Mouse (Mus musculus) kidney, postnatal 25 days (tissue): Measurements from ENCODE around the gene Ankib1.
A peak's percentile ranks its signal among the peaks of the same experiment; 100 is the strongest.
"Not testable (repeated sequence)": the region's sequence is repeated elsewhere in the genome, so short reads cannot be mapped to it uniquely, and the experiment has no call there.

Experiments used
- DNase-seq, 2 experiments: peaks; one replicate each; pipeline ENCODE4 v3.0.0; 2021; ENCODE audit warnings: mixed read lengths in 2 of 2

The Ankib1 gene

GRCm38 (mm10) chr5:3802433-3803291 is at the start of gene Ankib1, which contains the start of gene Krit1:
Gene Ankib1 (minus strand): TSS chr5:3802925.
Gene Krit1 (plus strand): TSS chr5:3803184.
- DNase-seq = peak; percentile 92 to 95

DNA sequence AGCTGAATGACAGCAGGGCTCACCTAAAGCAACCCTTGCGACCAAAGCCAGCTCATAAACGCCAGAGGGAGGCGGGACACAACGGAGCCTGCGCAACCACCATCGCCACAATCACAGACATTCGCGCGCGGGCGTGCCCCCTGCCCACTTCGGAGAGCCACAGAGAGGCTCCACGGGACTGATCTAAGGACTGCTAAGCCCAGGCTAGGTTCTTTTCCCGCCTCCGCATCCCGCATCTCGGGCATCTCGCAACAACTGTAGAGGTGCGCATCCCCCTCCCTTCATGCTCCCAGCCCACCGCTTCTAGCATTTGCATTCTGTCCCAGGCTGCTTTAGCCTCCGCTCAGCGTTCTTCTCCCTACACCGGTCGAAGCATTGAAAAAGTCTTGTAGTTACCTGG is 42.3 kb upstream of the Ankib1 start, which contains the start of gene Lrrd1:
Gene Lrrd1 (plus strand): TSS at position 148 of the 400 bp plus-strand sequence.
- DNase-seq = no peak

GRCm38 (mm10) chr5:3834107-3834506 is 31.4 kb upstream of the Ankib1 start:
- no peak for DNase-seq

DNA sequence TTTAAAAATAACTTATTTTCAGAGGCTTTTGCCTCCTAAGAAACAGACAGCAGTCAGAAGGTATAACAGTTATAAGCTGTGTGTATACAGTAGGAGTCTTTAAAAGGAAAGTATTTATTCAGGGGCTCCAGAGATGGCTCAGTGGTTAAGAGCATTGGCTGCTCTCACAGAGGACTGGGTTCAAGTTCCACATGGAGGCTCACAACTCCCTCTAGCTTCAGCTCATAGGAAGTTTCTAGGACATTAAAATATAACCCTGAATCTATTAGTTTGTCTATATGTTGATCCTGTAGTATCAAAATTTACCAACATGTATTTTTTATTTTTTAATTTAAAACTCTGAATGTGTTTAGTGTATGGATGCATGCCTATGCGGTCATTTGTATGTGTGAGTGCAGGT is 5.7 kb upstream of the Ankib1 start:
- no peak for DNase-seq

DNA sequence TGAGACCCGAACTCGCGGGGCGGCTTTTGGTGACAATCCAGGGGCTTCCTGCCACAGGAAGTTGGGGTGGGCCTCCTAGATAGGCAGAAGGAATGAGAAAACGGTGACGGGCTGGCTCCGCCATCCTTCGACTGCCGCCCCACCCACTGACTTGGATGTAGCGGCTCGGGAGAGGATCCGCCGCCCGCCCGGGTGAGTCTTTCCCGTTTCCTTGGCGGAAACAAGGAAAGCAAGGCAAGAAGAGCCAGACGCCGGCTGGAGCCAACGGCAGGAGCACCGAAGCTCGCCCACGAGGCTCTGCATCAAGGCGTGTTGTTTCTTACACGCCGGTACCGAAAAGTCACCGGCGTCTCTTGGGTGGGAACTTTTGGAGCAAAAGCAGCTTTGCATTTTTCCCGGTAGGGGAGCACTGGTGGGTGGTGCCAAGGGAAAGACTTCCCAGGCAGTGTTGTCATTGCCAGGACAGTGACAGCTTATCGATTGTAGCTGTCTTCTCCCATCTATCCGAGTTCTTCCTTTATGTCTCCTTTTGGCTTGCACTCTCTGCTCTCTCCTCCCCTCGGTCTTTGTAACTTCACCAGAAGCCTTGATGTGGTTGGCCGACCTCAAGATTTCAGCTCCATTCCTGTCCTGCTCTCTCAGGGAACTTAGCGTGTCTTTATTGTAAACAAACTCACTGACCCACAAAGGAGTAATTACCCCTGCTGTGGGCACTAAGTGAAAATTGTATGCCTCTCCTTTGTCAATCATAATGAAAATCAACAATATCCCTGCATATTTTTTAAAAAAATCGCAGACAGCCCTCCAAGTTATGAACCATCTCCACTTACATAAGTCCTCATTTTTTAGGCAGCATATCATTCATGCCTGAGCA is 804 bp upstream of the Ankib1 start:
- no peak for DNase-seq

- DNase-seq = no peak
Measured at GRCm38 (mm10) chr5:3801672-3802432, 873 bp downstream of the Ankib1 start.

DNA sequence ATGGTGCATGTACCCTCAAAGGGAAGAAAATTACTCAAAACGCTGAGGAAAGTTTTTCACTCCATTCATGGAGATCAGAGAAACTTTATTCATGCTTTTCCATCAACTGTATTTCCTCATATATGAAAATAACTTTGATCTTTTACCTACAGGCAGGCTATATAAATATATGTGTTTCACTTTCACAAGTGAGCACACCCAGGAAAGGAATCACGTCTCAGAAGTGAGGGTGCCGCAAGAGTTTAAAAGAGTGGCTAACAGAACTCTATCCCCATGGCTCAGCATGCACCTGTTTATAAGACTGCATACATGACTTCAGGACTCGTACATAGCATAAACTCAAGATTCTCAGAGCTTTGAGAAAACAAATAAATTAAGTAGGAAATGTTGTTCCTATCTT is 1.8 kb downstream of the Ankib1 start:
- no peak for DNase-seq

- no peak for DNase-seq
Measured at GRCm38 (mm10) chr5:3800041-3800440, 2.7 kb downstream of the Ankib1 start.

- not testable (repeated sequence) for DNase-seq
Measured at GRCm38 (mm10) chr5:3798656-3799055, 4.1 kb downstream of the Ankib1 start.

GRCm38 (mm10) chr5:3797101-3797500 is 5.6 kb downstream of the Ankib1 start:
- DNase-seq = peak in 1 of 2 experiments; percentile 28

DNA sequence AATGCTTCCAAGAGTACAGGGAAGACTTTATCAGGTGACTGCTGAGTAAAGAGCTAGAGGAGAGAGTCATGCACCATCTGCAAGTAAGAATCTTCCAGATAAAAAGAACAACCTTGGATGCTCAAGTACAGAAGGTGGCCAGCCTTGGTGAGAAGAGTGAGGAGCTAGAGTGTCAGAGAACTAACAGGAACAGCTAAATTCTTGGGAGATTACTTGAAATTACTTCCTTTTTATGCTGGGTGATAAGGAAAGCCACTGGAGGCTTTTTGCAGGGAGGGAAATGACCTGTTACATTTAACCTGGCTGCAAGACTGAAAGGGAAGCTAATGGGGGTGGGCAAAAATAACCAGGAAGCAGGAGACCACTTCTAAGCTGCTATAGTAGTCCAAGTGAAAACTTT is 11.7 kb downstream of the Ankib1 start:
- no peak for DNase-seq

DNA sequence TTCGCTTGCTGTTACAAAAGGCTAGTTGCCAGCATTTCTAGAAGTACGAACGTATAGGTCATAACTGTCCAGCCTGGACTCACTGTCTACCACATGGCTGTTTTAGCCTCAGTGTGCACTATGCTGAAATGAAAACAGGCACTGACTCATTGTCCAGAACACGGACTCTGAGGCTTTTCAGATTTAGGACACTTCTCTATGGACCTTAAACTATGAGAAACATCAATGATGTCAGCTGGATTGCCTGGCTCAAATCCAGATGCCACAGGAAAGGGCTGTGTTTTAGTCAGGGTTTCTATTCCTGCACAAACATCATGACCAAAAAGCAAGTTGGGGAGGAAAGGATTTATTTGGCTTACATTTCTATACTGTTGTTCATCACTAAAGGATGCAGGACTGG is 15.2 kb downstream of the Ankib1 start:
- peak; percentile 35 to 69 for DNase-seq

GRCm38 (mm10) chr5:3784751-3785496 is 17.8 kb downstream of the Ankib1 start:
- DNase-seq = no peak

DNA sequence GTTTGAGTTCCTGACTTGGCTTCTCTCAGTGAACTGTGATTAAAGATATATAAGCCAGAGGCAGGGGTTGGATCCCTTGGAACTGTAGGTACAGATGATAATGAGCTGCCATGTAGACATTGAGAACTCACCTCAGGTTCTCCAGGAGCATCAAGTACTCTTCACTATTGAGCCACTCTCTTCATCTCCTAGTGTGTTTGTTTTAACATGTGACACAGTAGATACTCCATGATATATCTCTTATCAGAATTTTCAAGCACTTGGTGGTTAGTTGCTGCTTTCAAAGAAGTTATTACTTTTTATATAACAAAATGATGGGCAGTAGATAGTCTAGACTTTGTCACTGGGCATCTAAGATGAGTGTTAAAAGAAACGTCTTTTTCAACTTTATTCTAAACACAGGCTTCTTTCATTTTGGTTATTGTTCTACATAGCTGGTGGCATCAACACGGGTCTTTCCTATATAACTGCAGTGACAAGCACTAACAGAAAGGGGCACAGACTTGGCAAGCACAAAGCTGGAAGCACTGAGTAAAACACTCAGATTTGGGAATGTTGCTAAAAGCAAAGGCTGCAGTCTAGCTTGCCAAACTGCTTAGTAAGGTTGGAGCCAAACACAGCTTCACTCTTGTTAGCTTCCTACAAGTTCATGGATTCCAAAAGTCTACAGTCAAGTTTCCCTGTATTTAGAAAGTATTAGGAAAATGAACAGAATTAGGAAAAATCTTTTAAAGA is 18.6 kb downstream of the Ankib1 start:
- no peak for DNase-seq

DNA sequence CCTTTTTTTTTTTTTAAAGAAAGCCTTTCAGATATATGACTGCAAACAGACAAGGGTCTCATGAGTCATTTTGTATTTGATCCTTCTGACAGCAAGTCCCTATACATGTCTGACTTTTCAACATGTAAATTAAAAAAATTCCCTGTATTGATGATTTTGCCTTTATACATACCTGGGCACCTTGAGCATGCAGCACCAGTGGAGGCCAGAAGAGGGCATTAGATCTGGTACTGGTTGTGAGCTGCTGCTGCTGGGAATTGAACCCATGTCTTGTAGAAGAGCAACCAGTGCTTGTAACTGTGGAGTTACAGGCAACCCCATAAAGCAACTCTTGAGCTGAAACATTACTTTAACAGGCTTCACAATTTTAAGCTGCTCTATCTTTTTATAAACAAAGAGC is 20.1 kb downstream of the Ankib1 start:
- peak in 1 of 2 experiments; percentile 20 for DNase-seq

- DNase-seq = no peak
Measured at GRCm38 (mm10) chr5:3772017-3772416, 30.7 kb downstream of the Ankib1 start.

- DNase-seq = no peak
Measured at GRCm38 (mm10) chr5:3771512-3771911, 31.2 kb downstream of the Ankib1 start.

- DNase-seq = not testable (repeated sequence)
Measured at GRCm38 (mm10) chr5:3750536-3750935, 52.2 kb downstream of the Ankib1 start.

- DNase-seq = not testable (repeated sequence)
Measured at GRCm38 (mm10) chr5:3732846-3733245, 69.9 kb downstream of the Ankib1 start.

GRCm38 (mm10) chr5:3728820-3729219 is 73.9 kb downstream of the Ankib1 start:
- peak; percentile 34 to 41 for DNase-seq

DNA sequence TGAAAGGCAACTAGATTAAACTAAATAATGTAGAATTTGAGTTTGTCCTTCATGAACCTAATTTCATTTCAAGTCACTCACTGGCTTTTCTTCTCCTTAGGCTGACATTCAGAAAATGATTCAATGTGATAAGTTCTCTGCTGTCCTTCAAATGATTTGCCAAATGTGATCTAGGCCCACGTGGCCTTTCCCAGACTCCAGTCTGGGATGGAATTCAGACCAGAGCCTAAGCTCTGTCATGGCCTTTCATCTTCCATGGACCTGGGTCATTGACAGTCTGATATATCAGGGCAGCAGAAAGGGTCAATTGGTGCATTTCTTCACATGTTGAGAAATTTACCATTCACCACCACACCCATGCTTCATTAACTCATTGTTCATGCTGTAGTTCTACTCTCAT is 77.2 kb downstream of the Ankib1 start:
- DNase-seq = no peak
